Mouse (Mus musculus): ENCODE measurements around the gene Fam171a2. TPM values are rescaled to one million over a fixed set of nuclear protein-coding genes. Genes with fewer than 3 reads are reported as not detected.
"Not testable (repeated sequence)": the region's sequence is repeated elsewhere in the genome, so short reads cannot be mapped to it uniquely, and the experiment has no call there.

The Fam171a2 gene
- polyA plus RNA-seq, 1 experiment from 2014 or later = 5.7 TPM

DNA sequence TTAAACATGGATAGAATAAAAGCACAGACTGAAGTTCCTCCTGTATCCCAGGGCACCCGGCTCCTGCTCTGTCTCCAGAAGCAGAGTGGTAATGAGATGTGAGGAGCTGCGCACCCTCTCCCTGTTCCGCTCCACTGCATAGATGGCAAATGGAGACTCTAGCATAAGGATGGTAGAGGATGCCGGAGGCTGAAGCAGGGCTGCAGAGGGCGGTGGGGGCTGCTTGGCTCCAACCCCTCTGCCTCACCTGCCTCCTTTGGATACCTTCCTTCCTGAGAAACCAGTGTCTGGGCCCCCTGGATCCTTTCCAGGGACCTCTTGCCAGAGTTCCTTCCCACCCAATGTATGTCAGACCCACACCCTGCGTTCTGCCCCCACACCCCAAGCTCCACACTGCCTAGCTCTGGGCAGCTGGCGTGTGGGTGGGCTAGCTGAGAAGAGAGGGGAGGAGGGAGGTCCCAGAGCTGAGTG, 50.8 kb downstream of the Fam171a2 start:
- Histone ChIP-seq H3K27ac (no peak overlapping the region), H3K27me3 (peaks cover 68% of the 10 kb centered on the region), H3K4me1 (peaks cover 33% of the 10 kb centered on the region), H3K36me3 (no peaks in the 10 kb centered on the region), H3K4me2 (no peak overlapping the region), H3K4me3 (no peak overlapping the region), H3K9me3 (no peaks in the 10 kb centered on the region), H3K9ac (no peak overlapping the region)
- 76% methylated on average over 7 of the region's 7 CpGs for WGBS
- ATAC-seq (ENCODE audit: insufficient number of reproducible peaks, low FRiP score, low TSS enrichment, low read depth) = no peak

DNA sequence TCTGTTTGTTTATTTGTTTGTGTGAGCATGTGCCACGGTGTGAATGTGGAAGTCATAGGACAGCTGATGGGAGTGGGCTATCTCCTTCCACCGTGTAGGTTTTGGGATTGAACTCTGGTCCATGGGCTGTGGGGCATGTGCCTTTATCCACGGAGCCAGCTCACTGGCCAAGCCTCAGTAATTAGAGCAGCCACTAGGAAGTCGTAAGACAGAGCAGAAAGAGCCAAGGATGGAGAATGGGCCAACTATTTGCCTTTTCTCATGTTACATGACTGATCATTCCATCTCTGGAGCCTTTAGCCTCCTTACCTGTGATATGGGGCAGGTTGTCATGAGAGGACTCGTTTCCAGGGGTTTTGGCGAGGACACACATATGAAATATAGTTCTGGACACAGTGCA, 51.2 kb downstream of the Fam171a2 start:
- Histone ChIP-seq H3K9me3 (no peaks in the 10 kb centered on the region), H3K4me1 (peaks cover 33% of the 10 kb centered on the region), H3K9ac (no peak overlapping the region), H3K4me3 (no peak overlapping the region), H3K4me2 (no peak overlapping the region), H3K27me3 (peaks cover 63% of the 10 kb centered on the region), H3K36me3 (no peaks in the 10 kb centered on the region), H3K27ac (no peak overlapping the region)
- 58% methylated on average over 6 of the region's 6 CpGs for WGBS
- no peak for ATAC-seq (ENCODE audit: insufficient number of reproducible peaks, low FRiP score, low TSS enrichment, low read depth)

DNA sequence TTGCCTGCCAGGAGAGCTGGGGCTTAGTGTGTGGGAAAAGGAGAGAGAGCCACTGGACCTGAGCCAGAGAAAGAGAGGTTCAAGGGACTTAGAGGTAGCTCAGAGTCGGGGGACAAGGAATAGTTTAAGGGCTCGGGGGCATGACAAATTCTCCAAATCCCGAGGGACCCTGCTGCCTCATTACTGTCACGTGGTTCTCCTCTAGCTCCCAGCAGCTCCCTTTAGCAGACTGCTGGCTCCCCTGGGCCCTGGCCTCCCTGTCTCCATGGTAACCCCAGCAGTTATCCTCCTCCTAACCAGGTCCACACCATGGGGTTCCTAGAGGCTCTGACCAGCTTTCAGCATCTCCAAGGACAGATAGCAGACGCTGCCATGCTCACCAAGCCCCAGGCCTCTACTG, 52.2 kb downstream of the Fam171a2 start:
- no peak overlapping the region for H3K27ac ChIP-seq
- peaks cover 54% of the 10 kb centered on the region for H3K27me3 ChIP-seq
- 5% methylated on average over 5 of the region's 5 CpGs for WGBS
- ATAC-seq (ENCODE audit: insufficient number of reproducible peaks, low FRiP score, low TSS enrichment, low read depth) = no peak
- H3K36me3 ChIP-seq = no peaks in the 10 kb centered on the region
- H3K9ac ChIP-seq = no peak overlapping the region
- peaks cover 33% of the 10 kb centered on the region for H3K4me1 ChIP-seq
- H3K4me2 ChIP-seq = no peak overlapping the region
- no peak overlapping the region for H3K4me3 ChIP-seq
- H3K9me3 ChIP-seq = no peaks in the 10 kb centered on the region

DNA sequence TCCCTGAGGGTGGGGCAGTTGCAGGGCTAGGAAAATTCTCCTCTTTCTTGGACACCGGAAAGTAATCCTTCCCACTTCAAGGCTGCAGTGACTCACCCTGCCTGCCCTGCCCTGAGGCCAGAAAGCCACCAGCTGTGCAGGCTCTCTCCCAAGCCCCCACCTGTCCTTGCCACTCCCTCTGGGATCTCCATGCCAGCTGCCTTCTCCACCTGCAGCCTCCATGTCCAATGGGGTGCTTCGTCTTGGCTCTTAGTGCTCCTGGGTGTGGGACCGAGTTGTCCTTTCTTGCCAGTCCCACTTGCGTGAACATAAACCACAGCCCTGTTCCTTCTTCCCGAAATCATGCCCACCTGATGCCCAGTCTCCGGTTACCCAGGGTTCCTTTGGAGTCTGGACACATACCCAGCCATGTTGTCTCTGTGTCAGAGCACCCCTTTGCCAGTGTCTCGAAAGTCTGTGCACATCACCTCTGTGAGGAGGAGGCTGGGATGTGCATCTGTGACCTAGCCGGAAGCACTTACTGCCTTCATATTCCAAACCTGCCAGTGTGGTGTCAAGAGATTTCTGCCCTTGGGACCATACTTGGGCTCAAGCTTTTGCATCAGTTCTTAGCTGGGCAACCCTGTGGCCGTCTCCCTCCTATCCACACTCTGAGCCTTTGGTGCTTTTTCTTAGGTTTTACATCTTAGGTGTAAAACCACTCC, 52.9 kb downstream of the Fam171a2 start:
- WGBS = 74% methylated on average over 9 of the region's 9 CpGs
- Histone ChIP-seq H3K4me1 (peaks cover 27% of the 10 kb centered on the region), H3K9me3 (no peaks in the 10 kb centered on the region), H3K4me2 (no peak overlapping the region; the same call in 1 of the 2 replicates), H3K36me3 (no peaks in the 10 kb centered on the region), H3K9ac (no peak overlapping the region), H3K4me3 (no peak overlapping the region), H3K27ac (no peak overlapping the region), H3K27me3 (peaks cover 52% of the 10 kb centered on the region)
- ATAC-seq (ENCODE audit: insufficient number of reproducible peaks, low FRiP score, low TSS enrichment, low read depth) = no peak

DNA sequence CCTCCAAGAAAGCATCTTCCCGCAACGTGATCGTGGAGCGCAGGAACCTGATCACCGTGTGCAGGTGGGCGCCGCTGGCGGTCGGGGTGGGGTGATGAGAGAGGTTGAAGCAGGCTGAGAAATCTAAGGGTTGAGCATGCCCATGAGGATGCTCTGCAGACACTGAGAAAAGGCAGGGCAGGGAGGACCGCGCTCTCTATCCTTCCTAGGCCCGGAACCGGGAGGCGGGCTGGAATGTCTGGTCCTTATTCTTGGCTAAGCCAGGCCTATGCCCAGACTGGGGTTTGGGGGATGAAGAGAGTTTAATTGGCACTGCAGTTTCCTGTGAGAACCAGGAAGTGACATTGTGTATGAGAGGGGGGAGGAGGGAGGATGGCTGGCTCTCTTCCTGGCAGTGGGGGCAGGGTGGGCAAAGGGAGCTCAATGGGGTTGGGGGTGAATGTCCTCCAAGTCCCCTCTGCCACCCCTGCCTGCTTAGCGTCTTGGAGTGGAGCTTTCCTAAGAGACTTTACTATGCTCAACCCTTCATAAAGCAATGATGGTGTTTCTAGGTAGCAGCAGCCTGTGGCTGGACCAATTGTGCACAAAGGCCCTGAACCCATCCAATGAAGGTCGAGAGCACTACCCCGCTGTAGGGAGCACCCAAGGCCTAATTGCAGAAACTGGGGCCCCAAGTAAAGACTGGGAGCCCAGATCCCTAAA, 53.6 kb downstream of the Fam171a2 start:
- no peak overlapping the region for H3K9ac ChIP-seq
- no peaks in the 10 kb centered on the region for H3K36me3 ChIP-seq
- no peak overlapping the region for H3K27ac ChIP-seq
- peak overlapping the region; percentile 42 for H3K4me3 ChIP-seq
- H3K27me3 ChIP-seq = peaks cover 45% of the 10 kb centered on the region
- peak overlapping the region; percentile 94 for H3K4me2 ChIP-seq
- H3K9me3 ChIP-seq = no peaks in the 10 kb centered on the region
- ATAC-seq (ENCODE audit: insufficient number of reproducible peaks, low FRiP score, low TSS enrichment, low read depth) = no peak
- WGBS = 8% methylated on average over 17 of the region's 17 CpGs
- peaks cover 21% of the 10 kb centered on the region for H3K4me1 ChIP-seq

DNA sequence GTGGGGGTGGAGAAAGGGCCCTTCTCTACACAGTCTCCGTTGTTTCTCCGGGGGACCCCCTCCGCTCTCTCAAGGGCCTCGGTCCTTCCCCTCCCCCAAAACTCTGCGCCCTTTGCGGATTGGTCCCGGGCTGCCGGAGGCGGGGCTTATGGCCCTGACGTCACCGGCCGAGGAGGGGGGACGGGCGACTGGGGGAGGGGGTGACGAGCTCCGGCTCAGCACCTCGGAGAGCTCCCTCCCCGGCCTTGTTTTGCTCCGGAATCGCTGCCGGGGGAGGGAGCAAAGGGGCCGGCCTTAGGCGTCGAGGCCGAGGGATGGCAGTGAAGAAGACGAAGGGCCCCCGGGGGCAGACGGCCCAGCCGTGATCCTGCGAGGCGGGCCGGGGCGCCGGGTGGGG, 54.2 kb downstream of the Fam171a2 start, which contains the start of gene Rundc3a:
TSS of gene Rundc3a (plus strand) at position 166 of the 397 bp plus-strand sequence.
- Histone ChIP-seq H3K27ac (no peak within 1 kb of the TSS), H3K4me2 (peak within 1 kb of the TSS; percentile 94), H3K4me1 (peaks cover 21% of the 10 kb centered on the region), H3K4me3 (peak within 1 kb of the TSS; percentile 42), H3K36me3 (no peaks in the 10 kb centered on the region), H3K9me3 (no peaks in the 10 kb centered on the region), H3K27me3 (peaks cover 39% of the 10 kb centered on the region), H3K9ac (no peak within 1 kb of the TSS)
- WGBS = 1% methylated on average over 33 of the region's 34 CpGs
- ATAC-seq (ENCODE audit: insufficient number of reproducible peaks, low FRiP score, low TSS enrichment, low read depth) = peak; percentile 52

DNA sequence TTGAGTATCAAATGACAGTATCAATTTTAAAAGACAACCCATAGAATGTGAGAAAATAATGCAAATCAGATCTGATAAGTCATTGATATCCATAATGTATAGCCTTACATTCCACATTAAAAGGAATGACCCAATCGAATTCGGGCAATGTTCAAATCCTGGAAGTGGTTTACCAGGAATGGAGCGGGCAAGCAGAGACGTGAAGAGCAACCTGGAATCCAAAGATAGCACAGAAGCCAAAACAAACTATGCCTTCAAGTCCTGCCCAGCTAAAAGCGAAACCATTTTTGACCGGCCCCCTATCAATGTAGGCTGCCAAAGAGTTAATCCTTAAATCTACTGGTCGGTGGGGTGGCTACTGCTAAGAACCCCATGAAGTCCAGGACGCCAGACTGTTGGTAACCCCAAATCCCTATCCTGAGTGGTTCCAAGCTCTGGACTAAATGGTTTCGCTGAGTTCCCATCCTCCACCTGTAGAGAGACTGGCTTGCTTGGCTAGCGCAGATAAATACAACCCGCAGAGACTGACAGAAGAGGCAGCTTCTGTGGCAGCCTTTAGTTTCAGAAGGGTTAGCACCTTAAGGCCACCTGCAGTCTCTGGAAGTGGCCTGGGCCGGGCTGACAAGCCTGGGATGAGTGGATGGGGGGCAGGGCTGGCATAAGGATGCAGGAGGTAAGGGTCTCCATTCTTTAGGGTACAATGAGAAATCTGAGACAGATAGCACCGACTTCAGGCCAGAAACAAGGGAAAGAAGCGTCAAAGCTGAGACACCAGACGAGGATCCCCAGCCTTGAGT, 54.8 kb downstream of the Fam171a2 start:
- H3K9ac ChIP-seq = no peak overlapping the region
- H3K27ac ChIP-seq = no peak overlapping the region
- peak overlapping the region; percentile 94 for H3K4me2 ChIP-seq
- WGBS = 18% methylated on average over 15 of the region's 15 CpGs
- H3K9me3 ChIP-seq = no peaks in the 10 kb centered on the region
- peak overlapping the region; percentile 42 for H3K4me3 ChIP-seq
- H3K36me3 ChIP-seq = no peaks in the 10 kb centered on the region
- H3K27me3 ChIP-seq = peaks cover 33% of the 10 kb centered on the region
- peaks cover 21% of the 10 kb centered on the region for H3K4me1 ChIP-seq
- ATAC-seq (ENCODE audit: insufficient number of reproducible peaks, low FRiP score, low TSS enrichment, low read depth) = no peak

DNA sequence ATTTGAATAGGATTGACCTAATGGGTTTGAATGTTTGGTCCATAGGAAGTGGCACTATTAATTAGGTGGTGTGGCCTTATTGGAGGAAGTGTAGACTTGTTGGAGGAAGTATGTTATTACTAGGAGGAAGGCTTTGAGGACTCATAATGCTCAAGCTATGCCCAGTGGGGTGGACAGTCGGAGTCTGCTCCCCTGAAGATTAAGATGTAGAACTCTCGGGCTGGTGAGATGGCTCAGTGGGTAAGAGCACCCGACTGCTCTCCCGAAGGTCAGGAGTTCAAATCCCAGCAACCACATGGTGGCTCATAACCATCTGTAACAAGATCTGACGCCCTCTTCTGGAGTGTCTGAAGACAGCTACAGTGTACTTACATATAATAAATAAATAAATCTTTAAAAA, 58.0 kb downstream of the Fam171a2 start:
- H3K36me3 ChIP-seq; ATAC-seq (ENCODE audit: insufficient number of reproducible peaks, low FRiP score, low TSS enrichment, low read depth); H3K9me3 ChIP-seq; H3K27me3 ChIP-seq; H3K27ac ChIP-seq; H3K9ac ChIP-seq; H3K4me2 ChIP-seq; H3K4me3 ChIP-seq: not testable (repeated sequence)
- H3K4me1 ChIP-seq = peaks cover 19% of the 10 kb centered on the region
- 79% methylated on average over 4 of the region's 5 CpGs for WGBS

Small RNAs within 50 kb of the gene (microRNA-seq; reads per million reads assigned to microRNA genes)
- not detected for gene Mir6930

Other genes starting within 250 kb of the Fam171a2 start
- 94.1 and 96.7 TPM in 2 replicates for gene Hdac5, start 217.5 kb downstream of the Fam171a2 start, polyA plus RNA-seq (2015; fragmentation: Nextera tagmentation; extraction: Ambion mirVana)
- gene BC030867, start 198.8 kb downstream of the Fam171a2 start, polyA plus RNA-seq (2015; fragmentation: Nextera tagmentation; extraction: Ambion mirVana) = 13.0 and 13.8 TPM in 2 replicates
- 0.20 and 0.24 TPM in 2 replicates for gene Asb16, start 178.9 kb downstream of the Fam171a2 start, polyA plus RNA-seq (2015; fragmentation: Nextera tagmentation; extraction: Ambion mirVana)
- gene Tmub2, start 162.8 kb downstream of the Fam171a2 start, polyA plus RNA-seq (2015; fragmentation: Nextera tagmentation; extraction: Ambion mirVana) = 53.4 and 53.9 TPM in 2 replicates
- 15.0 and 18.0 TPM in 2 replicates for gene Atxn7l3, start 151.1 kb downstream of the Fam171a2 start, polyA plus RNA-seq (2015; fragmentation: Nextera tagmentation; extraction: Ambion mirVana)
- gene Ubtf, start 127.9 kb downstream of the Fam171a2 start, polyA plus RNA-seq (2015; fragmentation: Nextera tagmentation; extraction: Ambion mirVana) = 76.0 and 85.7 TPM in 2 replicates
- gene Slc4a1, start 81.5 kb downstream of the Fam171a2 start, polyA plus RNA-seq (2015; fragmentation: Nextera tagmentation; extraction: Ambion mirVana) = 5.9 and 10.4 TPM in 2 replicates
- gene Rundc3a, start 54.3 kb downstream of the Fam171a2 start, polyA plus RNA-seq (2015; fragmentation: Nextera tagmentation; extraction: Ambion mirVana) = 1.2 and 1.6 TPM in 2 replicates
- 184 and 195 TPM in 2 replicates for gene Slc25a39, start 39.7 kb downstream of the Fam171a2 start, polyA plus RNA-seq (2015; fragmentation: Nextera tagmentation; extraction: Ambion mirVana)
- gene Grn, start 17.4 kb downstream of the Fam171a2 start, polyA plus RNA-seq (2015; fragmentation: Nextera tagmentation; extraction: Ambion mirVana) = 192 and 215 TPM in 2 replicates
- gene Itga2b, start 22.4 kb upstream of the Fam171a2 start, polyA plus RNA-seq (2015; fragmentation: Nextera tagmentation; extraction: Ambion mirVana) = 6.6 and 6.9 TPM in 2 replicates
- 46.2 and 56.5 TPM in 2 replicates for gene Gpatch8, start 108.7 kb upstream of the Fam171a2 start, polyA plus RNA-seq (2015; fragmentation: Nextera tagmentation; extraction: Ambion mirVana)
- 10.7 and 11.3 TPM in 2 replicates for gene Gm11627, start 131.8 kb upstream of the Fam171a2 start, polyA plus RNA-seq (2015; fragmentation: Nextera tagmentation; extraction: Ambion mirVana)
- 41.0 and 48.5 TPM in 2 replicates for gene Fzd2, start 156.7 kb upstream of the Fam171a2 start, polyA plus RNA-seq (2015; fragmentation: Nextera tagmentation; extraction: Ambion mirVana)
- 0.81 and 0.90 TPM in 2 replicates for gene Meioc, start 216.0 kb upstream of the Fam171a2 start, polyA plus RNA-seq (2015; fragmentation: Nextera tagmentation; extraction: Ambion mirVana)

All from limb, embryonic 15.5 days (tissue).